Mouse (Mus musculus) cerebellum, adult (tissue): ENCODE results near the gene Tshz3.

Experiments used
- ATAC-seq: cut with Nextera tagmentation; 2 replicates; pipeline ENCODE4 v1.9.2; 2017; ENCODE audit warnings: mild to moderate bottlenecking, moderate library complexity, mixed read lengths; ENCODE audit not compliant: insufficient number of reproducible peaks, low FRiP score, low TSS enrichment

Gene Tshz3

DNA sequence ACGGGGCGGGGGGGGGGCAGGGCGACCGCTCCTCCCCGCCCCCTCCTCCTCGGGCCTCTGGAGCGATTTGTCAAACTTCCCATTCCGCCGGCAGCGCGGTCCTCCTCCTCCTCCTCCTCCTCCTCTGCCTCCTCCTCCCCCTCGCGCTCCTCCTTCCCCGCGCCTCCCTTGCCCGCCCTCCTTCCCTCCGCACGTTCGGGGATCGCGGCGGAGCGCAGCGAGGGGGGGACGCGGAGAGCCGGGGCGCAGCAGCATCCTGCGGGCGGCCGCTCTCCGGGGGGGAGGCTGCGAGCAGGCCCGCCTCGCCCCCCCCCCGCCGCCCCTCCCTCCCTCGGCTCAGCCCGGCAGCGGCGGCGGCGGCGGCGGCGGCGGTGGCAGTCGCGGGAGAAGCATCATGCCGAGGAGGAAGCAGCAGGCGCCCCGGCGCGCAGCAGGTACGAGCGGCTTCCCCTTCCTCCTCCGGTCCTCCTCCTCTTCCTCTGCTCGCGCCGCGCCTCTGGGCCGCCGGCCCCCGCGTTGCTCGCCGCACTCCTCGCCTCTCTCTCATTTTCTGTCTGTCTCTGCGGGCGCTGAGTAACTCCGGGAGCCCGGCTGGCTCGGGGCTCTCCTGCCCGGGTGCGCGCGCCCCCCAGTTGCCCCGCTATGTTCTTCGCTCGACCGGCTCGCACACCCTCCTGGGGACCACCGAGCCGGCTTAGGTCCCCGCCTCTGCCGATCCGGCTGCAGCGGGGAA, at the start of gene Tshz3:
Tshz3 (plus strand) TSS at position 263 of the 733 bp plus-strand sequence.
- no peak; the same call in 1 of the 2 replicates for ATAC-seq

DNA sequence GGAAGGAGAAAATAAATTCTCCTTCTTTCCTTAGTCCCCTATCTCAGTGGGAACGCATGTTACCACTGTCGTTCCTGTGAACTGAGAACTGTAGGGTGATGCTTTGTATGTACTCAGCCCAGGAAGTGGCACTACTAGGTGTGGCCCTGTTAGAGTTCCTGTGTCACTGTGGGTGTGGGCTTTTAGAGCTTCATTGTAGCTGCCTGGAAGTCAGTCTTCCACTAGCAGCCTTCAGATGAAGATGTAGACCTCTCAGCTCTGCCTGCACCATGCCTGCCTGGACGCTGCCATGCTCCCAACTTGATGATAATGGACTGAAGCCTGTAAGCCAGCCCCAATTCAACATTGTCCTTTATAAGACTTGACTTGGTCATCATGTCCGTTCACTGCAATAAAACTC, 42.0 kb upstream of the Tshz3 start:
- ATAC-seq: no peak

GRCm38 (mm10) chr7:36656401-36656800, 41.5 kb upstream of the Tshz3 start:
- ATAC-seq: no peak

- ATAC-seq: no peak
Observed at GRCm38 (mm10) chr7:36658331-36658730, 39.6 kb upstream of the Tshz3 start.

- no peak for ATAC-seq
Observed at GRCm38 (mm10) chr7:36659265-36659664, 38.7 kb upstream of the Tshz3 start.

GRCm38 (mm10) chr7:36660654-36661053, 37.3 kb upstream of the Tshz3 start:
- no peak for ATAC-seq

GRCm38 (mm10) chr7:36663431-36663830, 34.5 kb upstream of the Tshz3 start:
- ATAC-seq: no peak

- ATAC-seq: no peak
Observed at GRCm38 (mm10) chr7:36667767-36668166, 30.2 kb upstream of the Tshz3 start.

DNA sequence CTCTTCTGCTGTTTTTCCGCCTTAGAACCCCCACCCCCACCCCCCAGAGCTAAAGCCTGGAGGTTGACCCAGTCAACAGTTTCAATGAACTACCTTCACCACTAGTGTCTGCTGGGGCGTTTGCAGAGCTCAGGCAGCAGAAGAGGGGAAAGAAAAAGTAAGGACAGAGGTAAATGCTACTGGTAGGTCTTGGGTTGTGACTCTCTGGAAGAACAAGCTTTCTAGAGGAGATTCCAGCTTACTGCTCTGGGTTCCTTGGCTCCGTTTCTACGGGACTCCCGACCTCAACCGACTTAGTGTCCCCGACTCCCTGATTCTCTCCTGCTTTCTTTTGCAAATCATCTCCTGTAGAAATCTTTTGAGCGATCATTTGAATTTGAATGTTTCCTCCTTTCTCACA, 19.9 kb upstream of the Tshz3 start:
- ATAC-seq: no peak

- no peak for ATAC-seq
Observed at GRCm38 (mm10) chr7:36678510-36678909, 19.4 kb upstream of the Tshz3 start.

DNA sequence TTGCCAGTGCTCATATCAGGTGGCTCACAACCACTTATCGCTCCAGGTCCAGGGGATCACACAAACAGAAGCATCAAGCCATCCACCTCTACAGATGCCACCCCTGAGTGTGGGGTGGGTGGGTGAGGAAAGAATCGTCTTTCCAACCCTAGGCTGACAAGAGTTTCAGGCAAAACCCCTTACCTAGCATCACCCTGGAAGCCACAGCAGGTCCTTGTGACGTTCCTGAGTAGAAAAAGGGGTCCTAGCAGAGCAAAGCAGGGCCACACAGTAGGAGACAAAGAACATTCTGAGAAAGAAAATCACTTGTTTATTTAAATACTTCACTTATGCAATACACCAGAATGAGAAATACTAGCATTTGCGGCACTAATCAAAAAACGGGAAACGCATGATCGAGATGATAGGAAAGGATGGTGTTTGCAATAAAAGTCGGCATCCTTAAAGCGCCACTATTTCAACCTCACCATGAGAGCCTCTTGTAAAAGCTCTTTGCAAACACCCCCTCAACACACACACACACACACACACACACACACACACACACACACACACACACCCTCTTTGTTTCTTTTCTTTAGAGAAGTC, 18.8 kb upstream of the Tshz3 start:
- no peak for ATAC-seq

DNA sequence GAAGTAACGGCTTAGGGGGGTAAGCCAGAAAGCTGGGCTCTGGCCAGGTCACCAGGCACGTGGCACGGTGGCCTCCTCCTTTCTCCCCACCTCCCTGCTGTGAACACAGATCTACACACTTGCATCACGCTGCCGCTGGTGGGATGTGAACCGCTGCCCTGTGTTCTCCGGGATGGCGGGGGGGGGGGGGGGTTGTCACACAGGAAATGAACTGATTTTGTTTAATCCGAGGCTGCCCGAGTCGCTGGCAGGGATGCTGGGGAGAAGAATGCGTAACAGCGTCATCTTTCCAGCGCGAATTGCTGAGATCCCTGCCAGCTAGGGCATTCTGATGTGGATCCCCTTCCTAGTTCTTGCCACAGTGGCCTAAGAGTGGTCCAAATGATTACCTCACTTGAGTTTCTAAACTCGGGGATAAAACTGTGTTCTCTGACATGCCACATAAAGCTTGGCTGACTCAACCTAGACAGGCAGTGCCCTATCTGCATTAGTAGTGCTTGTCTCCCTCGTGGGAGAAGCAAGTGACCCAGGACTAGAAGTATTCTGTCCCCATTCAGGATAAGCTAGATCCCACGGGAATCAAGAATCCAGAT, 18.0 kb upstream of the Tshz3 start:
- no peak; the same call in 1 of the 2 replicates for ATAC-seq

DNA sequence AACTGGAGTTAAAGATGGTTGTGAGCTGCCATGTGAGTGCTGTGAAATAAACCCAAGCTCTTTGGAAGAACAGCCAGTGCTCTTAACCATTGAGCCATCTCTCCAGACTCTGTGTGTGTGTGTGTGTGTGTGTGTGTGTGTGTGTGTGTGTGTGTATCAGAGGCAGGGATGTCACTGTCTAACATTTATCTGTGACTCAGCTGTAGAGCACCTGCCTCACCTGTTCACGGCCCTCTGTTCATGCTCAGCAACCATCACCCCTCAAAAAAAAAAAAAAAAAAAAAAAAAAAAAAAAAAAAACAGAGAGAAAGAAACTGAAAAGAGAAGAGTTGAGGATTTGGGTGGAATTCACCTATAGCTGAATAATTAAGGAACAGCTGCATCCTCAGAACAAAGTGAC, 10.4 kb upstream of the Tshz3 start:
- no peak for ATAC-seq

DNA sequence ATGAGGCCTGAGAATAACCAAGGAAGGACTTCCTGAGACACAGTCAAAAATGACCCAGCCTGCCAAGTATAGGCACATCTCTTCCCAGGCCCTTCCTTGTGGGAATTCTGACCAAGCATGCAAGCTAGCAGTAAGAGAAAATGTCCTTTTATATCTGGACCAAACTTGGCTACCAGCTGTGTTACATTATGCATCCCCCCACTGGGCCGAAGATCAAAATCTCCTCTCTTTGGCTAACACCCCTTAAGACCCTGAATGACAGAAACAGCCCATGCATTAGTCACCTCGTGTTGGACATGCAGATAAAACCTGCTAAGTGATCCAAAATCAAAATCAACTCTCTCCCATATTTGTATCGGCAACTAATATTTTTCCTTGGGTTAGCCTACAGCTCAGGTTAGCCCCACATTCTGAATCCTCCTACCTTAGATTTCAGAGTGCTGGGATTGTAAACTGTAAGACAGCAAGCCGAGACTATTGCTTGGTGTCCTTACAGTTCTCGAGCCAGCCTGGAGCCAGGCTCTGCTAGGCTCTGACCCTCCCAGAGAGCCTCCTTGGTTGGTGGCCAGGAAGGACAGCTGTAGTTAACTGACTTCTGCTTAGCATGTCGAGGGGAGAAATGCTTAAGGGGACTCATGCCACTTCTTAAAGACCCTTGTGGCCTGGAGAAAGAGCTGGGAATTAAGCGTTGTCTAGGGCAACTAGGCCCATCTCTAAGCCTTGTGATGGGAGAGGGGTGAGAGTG, 8.7 kb upstream of the Tshz3 start:
- ATAC-seq: no peak

GRCm38 (mm10) chr7:36690551-36690950, 7.4 kb upstream of the Tshz3 start:
- no peak for ATAC-seq

DNA sequence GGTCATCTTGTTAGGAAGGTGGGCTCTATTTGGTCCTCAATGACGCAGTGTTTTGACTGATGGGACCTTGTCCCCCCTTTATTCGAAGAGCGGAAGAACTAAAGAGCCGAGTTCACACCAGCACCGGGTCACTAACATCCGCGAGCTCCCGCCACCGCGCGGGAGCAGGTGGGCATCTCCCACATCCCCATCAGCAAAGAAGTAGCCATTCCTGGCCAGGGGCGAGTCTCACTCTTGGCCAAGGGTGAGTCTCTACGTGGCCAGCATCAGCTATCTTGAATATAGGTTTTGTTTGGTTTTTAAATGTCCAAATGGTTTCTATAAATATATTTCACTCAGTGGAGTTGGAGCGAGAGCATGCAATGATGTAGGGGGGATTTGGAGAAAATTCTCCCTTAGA, 6.3 kb upstream of the Tshz3 start:
- ATAC-seq: no peak

DNA sequence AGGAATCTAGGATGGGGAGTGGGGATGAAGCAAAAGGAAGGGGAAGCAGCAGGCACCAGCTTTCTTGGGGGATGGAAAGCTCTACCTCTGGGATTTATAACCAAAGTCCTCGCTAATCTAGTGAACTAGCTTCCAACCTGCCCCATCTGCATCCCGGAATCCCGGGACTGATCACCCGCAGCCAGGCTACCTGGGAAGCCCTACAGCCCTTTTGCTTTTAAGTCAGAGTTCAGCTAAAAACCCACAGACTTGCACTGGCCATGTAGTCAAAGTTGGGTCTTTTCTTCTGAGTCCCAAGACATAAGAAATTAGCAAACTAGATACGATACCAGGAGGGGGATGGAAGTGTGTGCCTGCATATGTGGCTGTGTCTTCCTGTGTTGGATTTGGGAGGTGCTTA, 5.5 kb upstream of the Tshz3 start:
- ATAC-seq: no peak

DNA sequence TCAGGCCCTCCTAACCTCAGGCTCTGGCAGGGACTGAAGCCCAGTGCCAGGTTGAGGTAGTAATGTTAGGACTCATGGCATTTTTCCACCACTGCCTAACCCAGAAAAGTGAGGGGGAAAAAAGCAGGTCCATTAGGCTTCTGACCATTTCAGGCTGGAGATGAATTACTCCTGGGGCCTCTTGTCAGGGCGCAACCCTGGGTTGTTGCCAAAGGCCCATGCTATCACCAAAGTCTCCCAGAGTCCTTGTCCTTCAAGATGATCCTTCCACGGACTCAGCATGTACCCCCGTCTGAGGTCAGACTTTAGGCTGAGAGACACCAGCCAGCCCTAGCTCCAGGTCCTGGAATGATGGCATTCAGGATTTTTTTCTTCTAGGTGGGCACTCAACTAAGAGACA, 4.8 kb upstream of the Tshz3 start:
- ATAC-seq: no peak

- no peak for ATAC-seq
Observed at GRCm38 (mm10) chr7:36694642-36695191, 3.2 kb upstream of the Tshz3 start.

- ATAC-seq: no peak
Observed at GRCm38 (mm10) chr7:36695276-36695675, 2.6 kb upstream of the Tshz3 start.

DNA sequence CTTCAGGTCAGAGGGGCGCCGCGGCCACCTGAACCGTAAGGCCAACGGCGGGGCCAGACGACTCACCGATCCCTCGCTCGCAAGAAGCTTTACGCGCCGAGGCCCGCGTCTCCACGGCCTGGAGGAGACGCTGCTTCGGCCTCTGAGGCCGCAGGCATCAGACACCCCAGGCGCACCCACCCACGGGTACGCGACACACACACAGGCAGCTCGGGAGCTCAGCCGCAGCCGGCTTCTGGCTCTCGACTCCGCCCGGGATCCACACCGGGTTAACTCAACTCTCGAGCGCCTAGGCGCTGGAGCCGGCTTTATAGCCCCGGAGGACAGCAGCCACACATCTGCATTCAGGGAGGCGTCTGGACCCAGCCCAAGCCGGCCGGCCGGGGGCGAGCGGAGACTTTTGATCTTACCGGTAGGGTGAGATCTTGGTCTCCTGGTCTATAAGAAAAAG, 2.1 kb upstream of the Tshz3 start:
- ATAC-seq: no peak
